Mouse (Mus musculus) ES-E14 (cell line): ENCODE measurements around the gene Gpr22. TPM values are rescaled to one million over a fixed set of nuclear protein-coding genes. Genes with fewer than 3 reads are reported as not detected.

Experiments
- DNase-seq: peaks from one replicate; pipeline ENCODE4 v3.0.0-alpha.2; 2013; ENCODE audit warnings: low read depth, low spot score
- H3K27ac ChIP-seq: 2 replicates; pipeline ENCODE4 v1.5.1; 2012; ENCODE audit warnings: low read depth, mild to moderate bottlenecking, low read length, moderate library complexity, mixed read lengths; ENCODE audit not compliant: poor library complexity, insufficient read depth, severe bottlenecking
- H3K36me3 ChIP-seq: 2 replicates; pipeline ENCODE4 v1.6.1; 2012; ENCODE audit warnings: mild to moderate bottlenecking, low read length, moderate library complexity, mixed read lengths; ENCODE audit not compliant: control insufficient read depth, poor library complexity, insufficient read depth, severe bottlenecking
- H3K4me1 ChIP-seq, 2 experiments: fragments of 150-350 bp in 1 of 2; sonication (generic) in 1 of 2; 2 replicates each; pipeline ENCODE4 v1.6.1; 2012; ENCODE audit warnings: low read length in 2 of 2, mild to moderate bottlenecking in 1 of 2, mixed read lengths in 1 of 2; ENCODE audit not compliant: control insufficient read depth in 2 of 2, insufficient read depth in 2 of 2, poor library complexity in 1 of 2
- H3K4me3 ChIP-seq, 2 experiments: fragments of 150-350 bp in 1 of 2; sonication (generic) in 1 of 2; 2 replicates each; pipeline ENCODE4 v1.5.1; 2012; ENCODE audit warnings: low read length in 2 of 2, low read depth in 1 of 2, mild to moderate bottlenecking in 1 of 2, mixed read lengths in 1 of 2; ENCODE audit not compliant: insufficient read depth in 1 of 2, poor library complexity in 1 of 2, severe bottlenecking in 1 of 2
- H3K9ac ChIP-seq: 2 replicates; pipeline ENCODE4 v1.6.1; 2012; ENCODE audit warnings: low read depth, mild to moderate bottlenecking, low read length, mixed read lengths; ENCODE audit not compliant: poor library complexity, insufficient read depth, severe bottlenecking
- H3K9me3 ChIP-seq: fragments of 150-350 bp; sonication (generic); 2 replicates; pipeline ENCODE4 v1.6.1; 2012; ENCODE audit warnings: low read depth, mild to moderate bottlenecking, low read length; ENCODE audit not compliant: control insufficient read depth, insufficient read depth
- CHD2 ChIP-seq: IDR thresholded peaks from 2 replicates; pipeline ENCODE4 v1.6.1; 2014; ENCODE audit warnings: mild to moderate bottlenecking, low read depth, low read length, inconsistent platforms
- HCFC1 ChIP-seq: IDR thresholded peaks from 2 replicates; pipeline ENCODE4 v1.6.1; 2012; ENCODE audit warnings: low read length, inconsistent platforms, borderline replicate concordance; ENCODE audit not compliant: insufficient read depth
- MAFK ChIP-seq: IDR thresholded peaks from 2 replicates; pipeline ENCODE4 v1.6.1; 2014; ENCODE audit warnings: mild to moderate bottlenecking, low read depth, low read length, inconsistent platforms; ENCODE audit not compliant: insufficient read depth
- ZC3H11A ChIP-seq: IDR thresholded peaks from 2 replicates; pipeline ENCODE4 v1.6.1; 2012; ENCODE audit warnings: low read depth, mild to moderate bottlenecking, inconsistent platforms, low read length, borderline replicate concordance
- ZNF384 ChIP-seq: IDR thresholded peaks from 2 replicates; pipeline ENCODE4 v1.6.1; 2012; ENCODE audit warnings: low read depth, low read length, inconsistent platforms
- in situ Hi-C, 2 experiments: fragments of 600-800 bp; cut with MboI; formaldehyde crosslinking; loops; one replicate each; pipeline ENCODE4 v1.15.1; 2025; ENCODE audit warnings: low sequenced_read_pairs in 2 of 2, inconsistent platforms in 1 of 2; ENCODE audit not compliant: unreplicated experiment in 2 of 2
- total RNA-seq: library from RNA; depleted of rRNA; stranded (reverse); fragments of 300-350 nt; gene quantifications from 2 replicates; pipeline ENCODE4 v1.2.3, GENCODE M21; 2012

The Gpr22 gene
- total RNA-seq, 1 experiment: 0.22 TPM

GRCm38 (mm10) chr12:31700623-31701347 is 13.0 kb downstream of the Gpr22 start:
- no peaks in the 10 kb centered on the region for H3K36me3 ChIP-seq
- in situ Hi-C loops: no loop called here
- H3K4me3 ChIP-seq: no peak overlapping the region
- no peak overlapping the region for H3K27ac ChIP-seq
- no peaks in the 10 kb centered on the region for H3K9me3 ChIP-seq
- H3K4me1 ChIP-seq: no peaks in the 10 kb centered on the region
- TF ChIP-seq ZC3H11A: no peak
- no peak for TF ChIP-seq MAFK
- TF ChIP-seq HCFC1: no peak
- no peak for TF ChIP-seq CHD2
- TF ChIP-seq ZNF384: no peak
- DNase-seq: no peak
- H3K9ac ChIP-seq: no peak overlapping the region

DNA sequence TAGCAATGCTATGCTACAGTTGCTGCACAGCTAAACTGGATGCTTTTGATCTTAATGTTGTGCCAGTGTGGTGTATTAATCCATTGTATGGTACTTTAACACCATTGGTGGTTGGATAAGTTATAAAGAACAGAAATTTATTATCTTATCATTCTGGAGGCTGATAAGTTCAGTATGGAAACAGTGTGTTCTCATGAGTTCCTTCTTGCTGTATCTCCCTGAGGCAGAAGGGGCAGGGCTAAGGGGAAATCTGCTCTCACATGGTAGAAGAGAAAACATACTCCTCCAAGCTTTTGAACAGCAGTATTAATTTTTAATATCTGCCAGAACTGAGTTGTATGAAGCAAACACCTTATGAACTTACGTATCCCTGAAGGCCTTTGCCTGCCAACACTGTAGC is 20.5 kb downstream of the Gpr22 start:
- no peaks in the 10 kb centered on the region for H3K36me3 ChIP-seq
- no peak overlapping the region for H3K27ac ChIP-seq
- H3K4me1 ChIP-seq: no peaks in the 10 kb centered on the region
- DNase-seq: no peak
- H3K4me3 ChIP-seq: no peak overlapping the region
- TF ChIP-seq CHD2: no peak
- no peak for TF ChIP-seq ZNF384
- TF ChIP-seq HCFC1: no peak
- TF ChIP-seq MAFK: no peak
- TF ChIP-seq ZC3H11A: no peak
- H3K9ac ChIP-seq: no peak overlapping the region
- in situ Hi-C loops: no loop called here
- no peaks in the 10 kb centered on the region for H3K9me3 ChIP-seq

DNA sequence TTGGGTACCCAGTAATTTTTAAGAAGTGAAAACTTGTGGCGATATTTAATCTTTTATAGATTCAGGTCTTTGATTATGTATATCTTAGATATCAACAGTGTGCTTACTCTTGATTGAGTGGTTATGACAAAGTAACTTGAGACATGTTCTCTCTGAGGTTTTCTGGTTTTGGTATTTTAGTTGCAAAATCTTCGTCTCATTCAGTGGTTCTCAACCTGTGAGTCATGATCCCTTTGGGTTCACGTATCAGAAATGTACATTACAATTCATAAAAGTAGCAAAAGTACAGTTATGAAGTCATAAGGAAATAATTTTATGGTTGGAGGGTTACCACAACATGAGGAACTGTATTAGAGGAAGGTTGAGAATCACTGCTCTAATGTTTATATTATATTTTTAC is 27.1 kb downstream of the Gpr22 start:
- Histone ChIP-seq H3K27ac (no peak overlapping the region), H3K4me1 (no peaks in the 10 kb centered on the region), H3K4me3 (no peak overlapping the region), H3K36me3 (no peaks in the 10 kb centered on the region), H3K9me3 (no peaks in the 10 kb centered on the region), H3K9ac (no peak overlapping the region)
- in situ Hi-C loops: no loop called here
- no peak for DNase-seq
- no peak for TF ChIP-seq ZNF384
- no peak for TF ChIP-seq CHD2
- TF ChIP-seq HCFC1: no peak
- no peak for TF ChIP-seq ZC3H11A
- TF ChIP-seq MAFK: no peak

DNA sequence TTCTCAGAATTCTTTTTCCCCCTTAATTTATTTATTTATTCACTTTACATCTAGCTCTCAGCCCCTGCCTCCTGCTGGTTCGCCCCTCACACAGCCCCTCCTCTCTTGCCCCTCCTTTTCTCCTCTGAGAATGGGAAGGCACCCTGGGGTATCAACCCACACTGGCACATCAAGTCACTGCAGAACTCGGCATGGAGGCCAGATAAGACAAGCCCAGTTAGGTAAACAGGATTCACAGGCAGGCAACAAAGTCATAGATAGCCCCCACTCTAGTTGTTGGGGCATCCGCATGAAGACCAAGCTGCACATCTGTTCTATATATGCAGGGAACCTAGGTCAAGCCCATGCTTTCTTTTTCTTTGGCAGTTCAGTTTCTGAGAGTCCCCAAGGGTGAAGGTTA is 46.6 kb downstream of the Gpr22 start:
- H3K9me3 ChIP-seq: no peaks in the 10 kb centered on the region
- in situ Hi-C loops: no loop called here
- H3K4me1 ChIP-seq: 0 out of 4 replicates have a peak, but pooled peaks cover 0 to 2% of the 10 kb centered on the region in 2 experiments
- H3K9ac ChIP-seq: no peak overlapping the region
- no peak overlapping the region for H3K4me3 ChIP-seq
- no peak for DNase-seq
- H3K27ac ChIP-seq: no peak overlapping the region
- H3K36me3 ChIP-seq: peaks cover 5% of the 10 kb centered on the region; the same call in 1 of the 2 replicates
- TF ChIP-seq MAFK (no peak), ZC3H11A (no peak), CHD2 (no peak), ZNF384 (no peak), HCFC1 (no peak)
